Mouse (Mus musculus) urinary bladder, postnatal 36 days (tissue): Measurements from ENCODE around the gene Ncbp1.

ENCODE experiments used
- DNase-seq, 2 experiments: peaks; one replicate each; pipeline ENCODE4 v3.0.0; 2022; ENCODE audit warnings: low spot score in 2 of 2, mixed read lengths in 1 of 2

The Ncbp1 gene

DNA sequence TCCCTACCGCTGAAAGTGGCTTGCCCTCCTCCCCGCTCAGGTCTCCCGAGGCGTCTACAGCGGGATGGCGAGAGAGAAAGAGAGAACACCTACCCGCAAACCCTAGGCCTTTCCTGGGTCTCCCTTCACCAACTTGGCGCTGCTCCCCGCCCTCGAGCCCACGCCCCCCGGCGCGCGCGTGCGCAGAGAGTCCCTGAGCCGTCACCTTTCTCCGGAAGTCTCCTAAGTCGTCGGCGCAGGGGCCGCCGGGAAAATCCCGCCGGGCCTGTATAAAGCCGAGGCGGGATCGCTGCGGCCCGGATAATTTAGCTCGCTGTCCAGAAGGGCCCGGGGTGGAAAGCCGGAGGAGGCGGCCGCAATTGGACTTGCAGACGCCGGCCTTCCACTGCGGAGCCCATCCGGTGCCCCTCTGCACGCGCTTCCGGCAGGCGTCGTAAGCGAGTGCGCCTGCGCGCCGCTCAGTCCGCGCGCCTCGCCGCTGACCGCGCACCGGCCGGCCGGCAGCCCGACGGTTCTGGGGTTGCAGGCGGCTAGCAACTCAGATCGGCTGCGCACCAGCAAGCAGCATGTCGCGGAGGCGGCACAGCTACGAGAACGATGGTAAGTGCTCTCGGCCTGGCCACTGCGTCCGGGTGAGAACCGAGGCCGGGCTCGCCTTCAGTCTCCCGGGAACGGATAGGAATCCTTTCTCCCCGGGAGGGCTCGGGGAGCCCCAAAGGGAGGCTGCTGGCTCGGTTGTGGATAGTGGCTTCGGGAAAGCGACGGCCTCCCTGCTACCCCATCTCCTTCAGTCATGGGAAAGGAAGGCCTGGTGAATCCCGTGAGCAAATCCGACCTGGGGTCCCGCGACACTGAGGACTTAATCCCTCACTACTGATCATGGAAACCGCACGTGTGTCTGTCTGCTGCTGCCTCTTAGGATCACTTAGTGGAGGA, at the start of gene Ncbp1, which contains the start of gene Tstd2:
Gene Ncbp1 (plus strand): TSS at position 327 of the 936 bp plus-strand sequence.
Gene Tstd2 (minus strand): TSS at position 408 of the 936 bp plus-strand sequence.
- DNase-seq = peak; percentile 91 to 92

DNA sequence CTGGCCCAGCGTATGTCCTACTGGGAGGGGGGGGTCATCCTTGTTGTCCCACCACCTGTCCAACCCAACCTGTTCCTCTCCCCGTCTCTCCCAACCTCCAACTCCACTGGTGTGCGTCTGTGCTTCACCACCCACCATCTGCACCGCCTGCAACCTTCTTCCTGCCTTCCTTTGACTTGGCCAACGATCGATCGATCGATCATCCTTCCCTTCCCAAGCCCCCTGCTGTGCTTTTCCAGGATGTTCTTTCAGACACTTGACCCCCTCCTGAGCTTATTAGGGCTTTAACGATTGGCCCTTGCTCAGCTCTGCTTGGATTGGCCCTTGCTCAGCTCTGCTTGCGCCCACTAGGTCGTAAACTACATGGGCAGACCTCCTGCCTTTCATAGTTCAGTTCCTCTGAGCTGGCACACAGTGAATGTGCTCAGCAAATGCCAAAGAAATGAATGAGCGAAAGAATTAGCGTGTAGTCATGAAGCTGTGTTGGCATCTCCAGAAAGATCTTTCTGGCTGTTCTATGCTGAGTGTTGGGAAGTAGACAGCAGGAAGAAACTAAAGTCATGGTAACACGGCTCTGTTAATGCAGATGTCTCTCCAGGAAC, 48.8 kb upstream of the Ncbp1 start:
- DNase-seq = no peak

DNA sequence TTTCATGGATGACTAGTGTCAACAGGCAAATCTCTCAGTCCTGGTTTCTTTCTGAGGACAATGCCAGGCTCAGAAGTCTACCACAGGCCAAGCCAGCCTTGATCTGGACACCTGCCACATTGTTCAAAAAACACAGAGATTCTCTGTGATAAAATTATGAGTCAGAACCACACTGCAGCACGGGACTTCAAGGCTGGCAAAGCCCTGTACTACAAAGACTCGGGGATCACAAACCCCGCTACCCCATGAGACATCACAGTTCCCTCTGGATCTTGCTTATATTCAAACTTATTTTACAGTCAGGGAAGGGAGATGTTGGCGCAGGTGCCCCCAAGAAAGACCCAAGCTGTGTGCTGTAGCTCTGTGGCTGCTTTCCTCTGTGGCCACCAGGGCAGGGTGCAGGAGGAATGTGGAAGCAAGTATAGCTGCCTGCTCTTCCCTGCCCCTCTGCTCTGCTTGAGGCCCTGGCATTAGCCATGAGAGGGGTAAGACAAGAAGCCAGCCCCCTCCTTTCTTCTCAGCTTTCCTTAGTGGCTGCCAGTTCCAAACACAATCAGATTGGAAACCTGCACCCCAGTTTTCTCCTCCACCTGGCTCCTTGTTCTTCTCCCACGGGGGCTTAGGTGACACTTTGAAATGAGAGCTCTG, 45.9 kb upstream of the Ncbp1 start:
- DNase-seq = peak; percentile 30 to 37

DNA sequence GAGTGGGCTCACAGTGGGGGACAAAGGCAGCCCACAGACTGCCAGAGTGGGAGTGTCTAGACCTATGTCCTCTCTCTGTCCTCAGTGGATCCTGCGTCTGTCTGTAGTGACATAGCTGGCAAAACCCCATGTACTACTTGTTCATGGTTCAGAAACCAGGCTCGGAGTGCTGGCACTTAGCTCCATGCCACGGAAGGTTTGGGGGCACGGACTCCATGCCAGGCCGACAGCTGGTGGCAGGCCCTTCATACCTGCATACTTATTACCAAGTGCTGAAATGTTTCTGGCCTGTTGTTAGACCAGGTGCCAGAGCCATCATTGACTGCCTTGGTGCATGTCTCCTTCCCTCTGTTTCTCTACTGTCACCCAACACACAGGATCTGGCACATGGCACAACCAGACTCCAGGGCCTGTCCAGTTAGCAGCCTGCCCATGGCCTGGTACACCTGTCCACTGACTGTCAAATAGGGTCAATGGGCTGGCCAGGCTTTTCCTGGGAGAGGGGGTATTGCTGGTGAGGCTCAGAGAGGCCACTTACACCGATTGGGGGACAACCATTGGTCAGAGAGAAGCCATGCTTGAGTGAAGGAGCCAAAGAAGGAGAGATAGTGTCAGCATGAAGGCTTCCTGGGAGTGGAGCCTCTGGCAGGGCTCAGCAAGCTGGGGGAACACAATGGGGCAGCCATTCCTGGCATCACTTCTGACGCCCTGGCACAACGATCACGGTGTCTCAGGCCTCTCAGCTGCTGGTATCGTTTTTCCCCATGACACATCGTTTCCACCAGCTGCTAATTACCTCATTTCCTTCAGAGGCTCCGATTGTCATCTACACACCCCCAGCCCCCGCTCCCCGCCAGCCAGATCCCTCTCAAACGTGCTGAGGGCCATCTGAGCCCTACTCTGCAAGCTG, 43.2 kb upstream of the Ncbp1 start:
- no peak for DNase-seq

DNA sequence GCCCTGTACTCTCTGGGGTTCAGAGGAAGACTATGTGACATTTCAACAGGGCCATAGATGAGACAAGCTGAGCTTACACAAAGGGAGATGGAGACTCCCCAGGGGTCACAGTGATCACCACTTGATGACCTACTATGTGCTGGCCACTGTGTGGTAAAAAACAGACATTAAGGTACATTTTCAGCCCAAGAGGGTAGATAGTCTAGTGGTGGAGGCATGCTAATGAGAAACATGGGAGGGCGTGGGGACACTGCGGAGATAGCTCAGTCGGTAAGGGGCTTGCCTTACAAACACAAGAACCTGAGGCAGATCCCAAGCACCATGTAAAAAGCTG, 42.6 kb upstream of the Ncbp1 start:
- DNase-seq = no peak

DNA sequence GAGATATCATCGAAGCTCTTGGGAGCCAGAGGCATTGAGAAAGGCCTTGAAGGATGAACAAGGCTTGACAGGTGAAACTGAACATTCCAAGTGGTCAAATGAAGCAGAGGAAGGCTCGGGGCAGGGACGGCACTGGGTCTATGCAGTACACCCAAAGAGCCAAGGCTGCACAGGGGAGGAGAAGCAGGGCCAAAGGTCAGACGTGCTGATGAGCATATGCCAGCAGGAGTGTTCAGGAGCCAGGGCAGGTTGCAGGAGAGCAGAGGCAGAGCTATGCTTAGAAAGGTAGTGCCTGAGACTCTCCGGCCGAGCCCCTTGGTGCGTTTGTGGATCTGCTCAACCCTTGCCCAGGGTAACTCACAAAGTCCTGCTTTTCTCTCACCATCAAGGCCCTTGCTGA, 41.9 kb upstream of the Ncbp1 start:
- no peak for DNase-seq

DNA sequence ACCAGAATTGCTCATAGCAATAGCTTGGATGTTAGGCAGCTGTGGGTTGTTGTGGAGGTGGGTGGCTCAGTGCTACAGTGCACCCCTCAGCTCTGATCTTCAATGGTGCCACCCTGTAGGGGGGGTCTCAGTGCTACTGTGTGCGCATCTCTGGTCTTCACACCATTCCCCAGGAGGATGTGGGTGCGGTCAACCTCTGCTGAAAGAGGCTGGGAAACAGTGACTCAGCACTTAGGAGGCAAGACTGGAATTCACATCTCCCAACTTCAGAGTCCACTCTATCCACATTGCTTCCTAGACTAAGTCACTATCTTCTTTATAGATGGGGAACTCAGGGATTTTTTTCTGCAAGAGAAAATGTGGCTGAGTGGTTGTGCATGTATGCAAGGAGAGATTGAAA, 40.8 kb upstream of the Ncbp1 start:
- DNase-seq = no peak

DNA sequence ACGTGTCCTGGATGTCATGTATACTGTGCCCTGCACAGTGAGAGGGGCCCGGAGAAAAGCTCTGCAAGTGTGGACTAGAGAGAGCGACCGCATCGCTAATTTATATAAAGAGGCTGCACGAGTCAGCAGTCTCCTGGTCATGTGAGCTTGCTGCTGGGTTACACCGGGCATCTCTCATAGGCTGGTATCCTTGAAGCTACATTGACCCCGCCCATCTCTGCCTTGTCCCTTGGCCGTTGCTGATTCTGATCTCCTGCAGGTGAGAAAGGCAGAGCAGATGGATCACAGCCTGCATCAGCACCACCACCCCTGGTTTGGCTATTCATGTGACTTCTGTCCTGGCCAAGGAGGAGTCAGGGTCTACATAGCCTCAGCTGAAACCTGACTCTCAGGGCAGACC, 39.3 kb upstream of the Ncbp1 start:
- DNase-seq = no peak

DNA sequence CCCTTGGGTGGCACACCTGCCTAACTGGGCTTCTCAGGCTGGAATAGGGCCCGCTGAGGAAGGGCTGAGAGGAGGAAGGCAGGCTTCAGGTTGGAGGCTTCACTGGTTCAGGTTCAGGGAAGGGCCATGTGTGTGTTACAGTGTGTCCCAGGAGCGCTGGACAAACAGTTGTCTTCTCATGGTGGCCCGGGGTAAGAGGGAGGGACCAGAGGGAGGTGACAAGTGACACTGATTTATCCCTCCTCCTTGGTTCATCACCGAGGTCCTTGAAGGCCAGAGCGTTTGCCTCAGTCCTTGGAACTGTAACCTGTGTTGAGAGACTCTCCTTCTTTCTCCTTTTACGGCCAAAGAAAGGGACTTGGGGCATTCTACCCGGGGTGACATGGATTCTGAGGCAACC, 37.9 kb upstream of the Ncbp1 start:
- no peak for DNase-seq

DNA sequence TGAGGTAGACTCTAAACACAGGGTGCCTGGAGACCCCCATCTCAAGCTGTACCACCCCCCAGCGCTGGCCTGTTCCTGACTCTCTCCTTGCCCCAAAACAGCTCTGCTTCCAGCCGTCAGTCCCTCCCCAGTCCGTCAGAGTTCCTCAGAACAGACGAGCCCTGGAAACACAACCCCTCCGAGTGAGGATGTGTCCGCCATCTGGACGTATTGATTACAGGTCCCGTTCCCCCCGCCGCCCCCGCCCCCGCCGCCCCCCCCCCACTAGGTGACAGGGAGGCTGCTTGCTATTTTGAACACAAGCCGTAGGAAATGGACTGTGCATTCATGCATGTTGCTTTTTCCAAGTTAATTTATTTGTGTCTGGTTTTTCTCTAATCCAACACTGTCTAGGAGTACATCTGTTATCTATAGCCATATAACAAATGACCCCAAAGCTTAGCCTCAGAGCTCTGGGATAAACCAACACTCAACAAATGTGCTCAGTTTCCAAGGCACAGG, 37.2 kb upstream of the Ncbp1 start:
- no peak for DNase-seq

DNA sequence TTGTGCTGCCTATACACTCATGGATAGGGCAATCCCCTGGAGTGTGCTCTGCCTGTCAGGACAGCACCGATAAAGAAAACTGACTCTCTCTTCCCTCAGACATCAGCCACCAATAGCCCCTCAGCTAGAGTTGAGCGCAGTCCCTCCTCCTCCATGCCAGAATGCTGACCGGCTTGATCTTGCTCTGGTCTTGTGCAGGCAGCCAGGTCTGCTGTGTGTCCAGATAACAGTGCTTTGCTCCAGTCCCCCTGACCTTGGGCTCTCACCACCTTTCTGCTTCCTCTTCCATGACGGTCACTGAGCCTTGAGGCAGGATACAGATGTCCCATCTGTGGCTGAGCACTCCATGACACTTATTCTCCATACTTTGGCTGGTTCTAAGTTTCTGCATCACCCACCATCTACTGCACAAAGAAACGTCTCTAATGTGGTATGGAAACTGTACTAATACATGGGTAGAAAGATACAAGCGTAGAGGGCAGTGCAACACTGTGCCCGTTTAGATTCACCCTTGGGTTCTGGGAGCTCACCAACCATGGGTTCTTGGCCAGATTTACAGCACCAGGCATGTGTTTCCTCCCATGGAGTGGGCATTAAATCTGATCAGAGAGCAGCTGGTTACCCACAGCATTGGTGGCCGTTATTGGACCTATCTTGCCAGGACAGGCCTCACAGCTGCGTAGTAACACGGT, 36.2 kb upstream of the Ncbp1 start:
- DNase-seq = no peak

DNA sequence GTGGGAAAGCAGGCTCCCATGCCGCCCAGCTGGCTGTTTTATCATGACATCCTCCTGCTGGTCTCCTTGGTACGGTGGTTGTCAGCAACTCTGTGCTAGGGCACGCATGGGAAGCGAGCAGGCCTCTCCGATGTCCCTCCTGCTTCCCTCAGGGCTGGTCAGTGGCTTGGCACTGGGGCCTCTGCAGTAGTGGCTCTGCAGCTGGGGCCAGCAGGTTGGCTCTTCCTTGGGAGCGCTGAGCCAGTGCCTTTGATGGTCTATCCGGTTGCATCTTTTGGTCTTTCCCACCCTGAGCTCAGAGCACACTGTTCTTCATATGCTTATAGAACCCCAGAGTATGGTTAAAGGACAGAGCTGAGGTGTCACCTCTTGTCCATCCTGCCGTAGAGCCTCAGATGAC, 28.3 kb upstream of the Ncbp1 start:
- no peak for DNase-seq

DNA sequence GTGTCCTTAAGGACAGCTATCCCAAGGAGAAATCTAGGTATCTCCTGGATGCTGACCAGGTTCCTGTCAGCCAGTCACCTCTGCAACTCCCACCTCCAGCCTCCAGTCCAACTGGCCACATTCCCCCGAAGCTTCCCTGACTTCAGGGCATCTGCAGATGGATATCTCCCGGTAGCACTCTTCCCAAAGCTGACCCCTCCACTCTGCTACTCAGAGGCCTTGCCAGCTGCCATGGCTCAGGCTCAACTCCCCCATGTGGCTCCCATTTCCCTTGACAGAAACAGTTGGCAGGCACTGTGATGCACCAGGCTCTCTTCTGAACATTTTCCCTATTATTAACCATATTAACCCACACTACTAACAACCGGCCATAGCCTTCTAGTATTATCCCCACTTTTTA, 27.1 kb upstream of the Ncbp1 start:
- DNase-seq = no peak

DNA sequence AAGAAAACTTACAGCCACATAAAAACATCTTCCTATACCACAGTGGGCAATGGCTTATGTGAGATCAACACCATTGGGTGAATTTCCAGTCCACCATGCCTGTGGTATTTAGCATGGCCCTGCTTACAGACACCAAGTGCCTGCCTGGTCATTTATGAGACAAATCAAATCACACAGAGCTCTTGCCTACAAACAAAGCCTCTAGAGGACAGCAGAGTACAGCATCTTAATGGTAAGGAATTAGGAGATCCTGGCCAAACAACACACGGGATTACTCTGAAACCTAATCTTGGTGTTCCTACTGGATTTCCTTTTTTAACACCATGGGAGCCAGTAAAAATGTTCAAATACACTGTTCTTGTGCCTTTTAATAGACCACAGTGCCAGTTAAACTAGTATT, 23.1 kb upstream of the Ncbp1 start:
- no peak for DNase-seq

DNA sequence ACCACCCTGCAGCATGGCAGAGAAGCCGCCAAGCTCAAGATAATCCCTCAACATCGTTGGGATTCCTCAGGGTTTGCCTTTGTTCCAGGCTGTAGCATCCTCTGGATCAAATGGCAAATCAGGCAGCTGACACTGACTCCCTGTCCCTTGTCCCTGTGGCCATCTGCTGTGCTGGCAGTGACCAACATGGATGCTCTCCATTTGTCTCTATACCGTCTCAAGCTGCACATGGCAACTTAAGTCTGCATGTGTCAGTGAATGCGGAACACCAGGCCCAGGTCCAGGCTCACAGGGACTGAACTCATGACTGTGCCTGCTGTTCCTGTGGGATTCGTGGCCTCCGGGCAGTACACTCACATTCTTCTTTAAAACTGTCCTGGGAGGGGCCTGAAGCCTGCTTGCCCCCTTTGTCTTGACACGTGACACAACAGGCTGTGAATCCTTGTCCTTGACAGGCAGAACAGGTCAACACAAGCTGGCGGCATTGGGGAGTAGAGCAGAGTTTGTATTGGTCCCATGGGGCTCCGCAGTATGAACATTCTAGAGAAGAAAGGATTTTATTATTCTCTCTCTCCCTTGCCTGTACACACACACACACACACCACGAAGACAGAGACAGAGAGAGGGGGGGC, 21.8 kb upstream of the Ncbp1 start:
- no peak for DNase-seq

DNA sequence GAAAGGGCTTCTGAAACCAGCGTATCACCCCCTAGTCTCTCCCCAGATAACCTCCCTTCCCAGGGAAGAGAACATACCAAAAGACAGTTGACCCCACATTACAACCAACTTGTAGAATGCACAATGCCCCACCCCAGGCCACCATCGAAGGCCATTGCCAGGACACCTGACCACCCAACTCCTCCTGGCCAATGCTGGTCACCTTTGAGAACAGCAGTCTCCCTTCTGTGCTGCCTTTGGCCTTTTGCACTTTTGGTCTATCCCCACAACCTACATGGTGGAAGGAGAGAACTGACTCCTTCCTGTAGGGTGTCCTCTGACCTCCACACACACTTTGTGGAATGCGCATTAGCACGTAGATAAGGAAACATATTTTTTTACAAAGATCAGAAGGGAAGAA, 20.9 kb upstream of the Ncbp1 start:
- DNase-seq = no peak

DNA sequence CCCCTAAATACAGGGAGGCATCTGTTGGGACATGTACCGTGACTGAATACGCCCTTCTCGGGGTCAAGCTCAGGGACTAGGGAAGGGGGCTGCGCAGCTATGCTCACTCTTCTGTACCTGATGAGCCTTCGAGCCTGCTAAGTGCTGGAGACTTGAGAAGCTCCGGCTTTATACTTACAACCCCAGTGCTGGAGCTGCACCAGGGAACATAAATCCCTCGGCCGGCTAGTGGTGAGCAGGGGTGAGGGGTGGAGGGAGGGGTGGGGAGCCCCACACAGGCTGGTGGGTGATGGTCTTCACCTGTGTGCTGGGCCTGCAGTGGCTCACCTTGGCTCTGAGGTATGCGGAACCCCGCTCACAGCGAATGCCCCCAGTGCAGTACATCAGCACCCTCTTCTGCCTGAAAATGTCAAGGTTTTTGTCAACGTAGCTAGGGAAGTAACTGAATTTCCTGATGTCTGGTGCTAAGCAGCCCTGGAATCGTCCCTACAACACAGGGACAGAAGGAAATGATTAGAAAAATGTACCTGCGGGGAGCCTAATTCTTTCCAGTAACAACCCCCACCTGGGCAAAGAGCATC, 18.8 kb upstream of the Ncbp1 start:
- no peak for DNase-seq

DNA sequence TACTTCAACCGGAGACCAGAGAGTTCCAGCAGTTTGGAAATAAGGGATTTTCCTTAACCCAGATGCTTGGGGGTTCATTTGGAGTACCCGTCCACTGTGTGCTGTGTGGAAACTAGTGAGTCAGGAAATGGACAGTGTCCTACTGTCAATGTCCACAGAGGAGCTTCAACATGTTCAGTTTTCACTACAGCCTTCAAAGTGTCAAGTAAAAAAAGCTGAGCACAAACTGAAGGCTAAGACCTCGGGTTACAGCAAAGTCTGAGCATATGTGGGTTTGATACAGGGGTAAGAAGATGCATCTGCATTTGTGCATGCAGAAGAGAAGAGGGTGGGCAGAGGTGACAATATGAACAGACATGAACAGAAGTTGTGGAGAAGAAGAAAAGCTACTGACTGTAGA, 17.6 kb upstream of the Ncbp1 start:
- DNase-seq = no peak

DNA sequence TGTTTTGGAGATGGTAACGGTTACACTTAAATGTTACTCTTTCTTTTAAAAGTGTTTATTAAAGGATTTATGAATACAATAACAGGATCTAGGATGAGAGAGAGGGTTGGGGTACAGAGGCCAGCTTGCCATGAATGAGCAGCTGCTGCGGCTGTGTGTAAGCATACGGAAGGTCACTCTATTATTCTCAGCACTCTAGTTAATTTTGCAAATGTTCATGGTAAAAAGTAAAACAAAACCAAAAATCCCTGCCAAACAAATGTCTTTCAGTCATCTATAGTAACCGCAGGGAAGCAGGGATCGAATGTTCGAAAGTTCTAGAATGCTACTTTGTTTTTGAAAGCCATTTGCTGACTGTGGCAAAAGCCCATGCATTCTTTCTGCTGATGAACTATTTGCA, 15.1 kb upstream of the Ncbp1 start:
- no peak for DNase-seq

DNA sequence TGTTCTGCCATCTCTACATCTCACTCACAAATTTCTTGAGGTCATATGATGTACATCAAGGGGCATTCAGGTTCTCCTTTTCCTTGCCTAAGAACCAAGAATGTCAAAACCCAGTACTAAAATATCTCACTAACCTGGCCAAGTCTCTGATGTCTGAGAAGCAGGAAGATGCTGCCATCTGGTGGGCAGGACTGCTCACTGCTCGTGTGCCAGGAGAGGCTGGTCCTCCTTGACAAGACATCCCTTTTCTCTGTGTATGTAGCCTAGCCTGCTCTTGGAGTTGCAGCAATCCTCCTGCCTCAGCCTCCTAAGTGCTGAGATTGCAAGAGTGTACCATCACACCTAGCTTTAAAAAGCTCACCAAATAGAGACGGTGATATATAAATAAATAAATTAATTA, 11.9 kb upstream of the Ncbp1 start:
- peak; percentile 35 to 59 for DNase-seq
